Comparison of ENCODE assay signal across 25 mouse cellular contexts in the genomic region with DNA sequence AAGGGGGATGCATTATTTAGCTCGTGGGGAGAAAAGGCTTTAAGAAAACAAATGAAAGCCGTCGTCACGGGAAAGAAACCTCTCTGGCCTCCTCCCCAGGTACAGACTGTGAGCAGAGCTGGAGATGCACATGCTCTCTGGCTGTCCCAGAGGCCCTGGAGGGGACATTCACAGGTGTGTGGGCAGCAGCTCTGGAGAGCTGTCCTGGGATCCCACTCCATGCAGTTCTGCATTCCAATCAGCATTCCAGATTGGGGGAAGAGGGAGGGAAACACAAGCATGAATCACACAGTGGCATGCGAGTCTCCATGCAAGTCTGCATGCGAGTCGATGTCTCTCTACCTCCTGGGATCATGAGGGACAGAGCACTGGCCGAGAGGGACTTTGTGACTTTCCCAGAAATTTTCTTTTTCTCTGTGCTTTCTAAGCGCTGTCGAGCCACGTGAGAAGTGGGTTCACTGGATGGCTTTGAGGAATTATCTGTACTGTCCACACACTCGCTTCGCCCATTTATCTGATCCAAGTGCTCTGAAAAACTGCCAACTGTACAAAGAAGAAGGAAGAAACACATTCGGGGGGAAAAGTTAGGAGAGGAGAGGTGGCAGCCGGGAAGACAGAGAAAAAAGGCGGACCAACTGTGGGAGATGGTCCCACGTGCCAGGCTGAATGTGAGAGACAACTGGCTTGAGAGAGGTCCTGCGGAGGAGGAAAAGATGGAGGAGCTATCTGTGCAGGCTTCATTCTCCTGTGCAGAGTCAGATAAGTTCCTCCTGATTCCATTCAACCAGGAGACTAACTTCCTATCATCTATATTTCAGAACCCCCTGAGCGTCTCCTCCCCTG.
DNase-seq lines count a peak whose midpoint lies in the region; ATAC-seq lines count a peak whose summit lies in the region.
"Had no signal": no experiment of that assay in that cellular context is flagged by ENCODE, and none has a peak within 500 bp of the region (broad histone marks: within the 10 kb centered on the region; RNA-seq: fewer than 3 reads in every experiment).

No protein-coding gene starts in this region.

- H3K4me2 ChIP-seq in lung, embryonic 16.5 days (ENCODE audit: low read depth, low read length), result no peak overlapping the region
- H3K4me2 ChIP-seq in liver, embryonic 12.5 days, result peak overlapping the region; percentile 40
- H3K4me2 ChIP-seq in hindbrain, embryonic 14.5 days (replicated peaks), result no peak overlapping the region
- H3K4me2 ChIP-seq: forebrain, embryonic 13.5 days; hindbrain, embryonic 15.5 days; midbrain, embryonic 13.5 days had no signal

- no peak overlapping the region for H3K9ac ChIP-seq in lung, embryonic 16.5 days (ENCODE audit: low read length)
- no peak overlapping the region for H3K9ac ChIP-seq in liver, embryonic 12.5 days
- H3K9ac ChIP-seq in hindbrain, embryonic 14.5 days, result no peak overlapping the region
- H3K9ac ChIP-seq: forebrain, embryonic 13.5 days; hindbrain, embryonic 15.5 days; midbrain, embryonic 13.5 days had no signal

- no peak overlapping the region for H3K4me3 ChIP-seq in lung, embryonic 16.5 days (ENCODE audit: low read length)
- no peak overlapping the region for H3K4me3 ChIP-seq in liver, embryonic 12.5 days
- no peak overlapping the region for H3K4me3 ChIP-seq in hindbrain, embryonic 14.5 days (replicated peaks; ENCODE audit: low read length)
- H3K4me3 ChIP-seq: forebrain, embryonic 13.5 days; gastrocnemius, adult 2 months; heart, adult 2 months; hindbrain, embryonic 15.5 days; midbrain, embryonic 13.5 days; myocyte had no signal

- WGBS in lung, embryonic 16.5 days, result 58% methylated on average over 19 of the region's 19 CpGs
- 49% methylated on average over 19 of the region's 19 CpGs for WGBS in liver, embryonic 12.5 days (ENCODE audit: insufficient replicate concordance)
- WGBS in hindbrain, embryonic 14.5 days, result 84% methylated on average over 19 of the region's 19 CpGs

- ATAC-seq in lung, embryonic 16.5 days (ENCODE audit: low read depth), result peak; percentile 61; the same call in 1 of the 2 replicates
- peak; percentile 86 for ATAC-seq in liver, embryonic 12.5 days
- no peak for ATAC-seq in hindbrain, embryonic 14.5 days (ENCODE audit: low FRiP score)
- ATAC-seq: activated CD4-positive, CD25-positive, alpha-beta regulatory T cell, adult 4 months; CD4-positive, CD25-positive, alpha-beta regulatory T cell, adult 4 months; forebrain, embryonic 13.5 days; midbrain, embryonic 13.5 days had no signal

- 0 out of 2 replicates have a peak overlapping the region, but pooled peaks have one; percentile 4 for H3K27ac ChIP-seq in lung, embryonic 16.5 days (ENCODE audit: low read length)
- H3K27ac ChIP-seq in liver, embryonic 12.5 days, result peak overlapping the region; percentile 18
- H3K27ac ChIP-seq in hindbrain, embryonic 14.5 days, result no peak overlapping the region
- H3K27ac ChIP-seq: forebrain, embryonic 13.5 days; gastrocnemius, adult 2 months; heart, adult 2 months; hindbrain, embryonic 15.5 days; midbrain, embryonic 13.5 days had no signal

- H3K27me3 ChIP-seq in lung, embryonic 16.5 days (ENCODE audit: control insufficient read depth, insufficient read depth, low read depth, low read length), result no peaks in the 10 kb centered on the region
- no peaks in the 10 kb centered on the region for H3K27me3 ChIP-seq in liver, embryonic 12.5 days (replicated peaks)
- H3K27me3 ChIP-seq in hindbrain, embryonic 14.5 days (ENCODE audit: control insufficient read depth, insufficient read depth, low read length), result no peaks in the 10 kb centered on the region
- H3K27me3 ChIP-seq: forebrain, embryonic 13.5 days; hindbrain, embryonic 15.5 days; midbrain, embryonic 13.5 days had no signal

- H3K36me3 ChIP-seq in lung, embryonic 16.5 days (ENCODE audit: control insufficient read depth, insufficient read depth, low read length), result peaks cover 28% of the 10 kb centered on the region
- peaks cover 33% of the 10 kb centered on the region for H3K36me3 ChIP-seq in liver, embryonic 12.5 days
- H3K36me3 ChIP-seq in hindbrain, embryonic 14.5 days (replicated peaks; ENCODE audit: control insufficient read depth, insufficient read depth), result peaks cover 13% of the 10 kb centered on the region; the same call in 1 of the 2 replicates

- H3K4me1 ChIP-seq in lung, embryonic 16.5 days (replicated peaks; ENCODE audit: control insufficient read depth, insufficient read depth, low read length), result peaks cover 6% of the 10 kb centered on the region; the same call in 1 of the 2 replicates
- peaks cover 23% of the 10 kb centered on the region for H3K4me1 ChIP-seq in liver, embryonic 12.5 days
- 0 out of 2 replicates have a peak, but pooled peaks cover 6% of the 10 kb centered on the region for H3K4me1 ChIP-seq in hindbrain, embryonic 14.5 days (replicated peaks; ENCODE audit: control insufficient read depth, insufficient read depth, low read length)
- H3K4me1 ChIP-seq: forebrain, embryonic 13.5 days had no signal

- H3K9me3 ChIP-seq in lung, embryonic 16.5 days (ENCODE audit: control insufficient read depth, low read length), result no peaks in the 10 kb centered on the region
- H3K9me3 ChIP-seq in liver, embryonic 12.5 days (replicated peaks), result no peaks in the 10 kb centered on the region
- H3K9me3 ChIP-seq in hindbrain, embryonic 14.5 days (ENCODE audit: control insufficient read depth, low read length), result no peaks in the 10 kb centered on the region
- H3K9me3 ChIP-seq: forebrain, embryonic 13.5 days; hindbrain, embryonic 15.5 days; midbrain, embryonic 13.5 days had no signal

- no peak for DNase-seq in lung, postnatal 25 days (ENCODE audit: low spot score)
- DNase-seq in c-Kit-positive CD71-positive TER-119-negative erythroid progenitor cells, embryonic 14.5 days (ENCODE audit: low read depth), result peak; percentile 46
- DNase-seq in gastrocnemius, postnatal 10 days, result no peak
- DNase-seq in adrenal gland, adult 18-20 months (ENCODE audit: low spot score in 2 of 2), result no peak
- no peak for DNase-seq in hindbrain, embryonic 14.5 days (ENCODE audit: low spot score)
- DNase-seq: cerebellum, adult 11 months; cerebellum, postnatal 25 days; gastrocnemius, adult 2 months; heart, adult 2 months; heart, postnatal 10 days; kidney, adult 11 months; kidney, postnatal 4 days; left cerebral cortex, postnatal 4 days; lung, postnatal 14 days; right cerebral cortex, adult 18-20 months; spleen, adult 18-20 months; thymus, postnatal 36 days had no signal
